Mouse (Mus musculus) T-helper 17 cell (primary cell): ENCODE measurements around the gene Tfap2e.

Experiments
- in situ Hi-C, 2 experiments: fragments of 300-600 bp; cut with MboI, MseI; formaldehyde crosslinking; loops; 1 replicate in 1 of 2; 2 replicates in 1 of 2; pipeline ENCODE4 v1.15.1; 2025; ENCODE audit warnings: high pct_unique_total_duplicates in 2 of 2

The Tfap2e gene

DNA sequence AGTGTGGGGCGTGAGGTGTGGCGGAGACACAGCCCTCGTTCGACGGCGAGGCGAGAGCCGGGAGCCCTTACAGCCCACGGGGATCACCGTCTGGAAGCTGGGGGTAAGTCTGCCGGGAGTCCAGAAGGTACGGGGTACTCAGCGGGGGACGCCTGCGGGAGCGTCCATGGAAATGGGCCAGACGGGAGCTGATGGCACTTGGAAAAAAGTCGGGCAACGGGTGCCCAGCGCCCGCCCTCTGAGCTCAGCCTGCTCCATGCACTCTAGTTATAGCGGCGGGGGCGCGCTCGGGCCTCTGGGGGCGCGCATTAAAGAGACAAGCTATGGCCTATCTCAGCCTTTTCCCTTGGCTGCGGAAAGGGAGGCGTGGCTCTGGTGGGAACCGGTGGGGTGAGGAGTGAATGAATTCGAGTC is at the start of gene Tfap2e:
Gene Tfap2e (minus strand): TSS at position 240 of the 414 bp plus-strand sequence.
- in situ Hi-C loops = loop anchor here in 1 of 2 experiments (25.0 kb wide), 1 partner anchor 124 kb away; the partner anchor contains the start of gene 5730409E04Rik

DNA sequence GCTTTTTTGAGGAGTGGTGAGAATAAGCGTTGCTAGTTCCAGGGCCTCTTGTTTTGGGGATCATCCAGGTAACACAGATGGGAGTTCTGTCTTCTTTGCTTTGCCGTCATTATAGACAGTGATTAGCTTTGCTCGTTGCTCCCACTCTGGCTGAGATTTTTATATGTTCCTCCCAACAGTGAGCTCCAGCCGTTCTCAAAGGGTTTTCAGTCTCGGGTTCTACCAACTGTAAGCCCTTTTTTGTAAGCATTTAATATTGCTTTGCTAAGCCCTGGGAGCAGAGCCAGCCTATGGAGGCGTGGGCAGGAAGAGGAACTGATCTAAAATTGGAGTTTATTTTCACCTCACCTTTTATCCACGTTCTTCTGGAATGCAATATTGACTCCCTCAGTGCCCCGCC is 47.0 kb upstream of the Tfap2e start:
- in situ Hi-C loops = no loop called here

DNA sequence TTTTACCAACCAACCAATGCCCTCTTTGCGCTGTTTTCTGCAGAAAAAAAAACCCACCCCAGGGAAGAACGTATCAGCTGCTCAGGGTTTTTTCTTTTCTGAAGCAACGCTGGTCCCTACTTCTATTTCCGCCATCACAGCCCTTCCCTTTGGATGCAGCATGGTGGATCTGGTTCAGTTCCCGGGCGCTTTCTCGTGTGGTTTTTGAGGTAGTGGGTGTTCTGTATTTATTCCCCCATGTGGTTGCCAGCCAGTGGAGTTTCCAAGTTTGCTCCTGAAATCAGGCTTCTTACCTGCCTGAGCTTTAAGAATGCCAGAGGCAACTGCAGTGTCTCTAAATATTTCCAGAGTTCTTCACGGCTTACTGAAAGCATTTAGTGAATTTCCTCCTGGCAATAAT is 46.5 kb upstream of the Tfap2e start:
- in situ Hi-C loops = no loop called here

DNA sequence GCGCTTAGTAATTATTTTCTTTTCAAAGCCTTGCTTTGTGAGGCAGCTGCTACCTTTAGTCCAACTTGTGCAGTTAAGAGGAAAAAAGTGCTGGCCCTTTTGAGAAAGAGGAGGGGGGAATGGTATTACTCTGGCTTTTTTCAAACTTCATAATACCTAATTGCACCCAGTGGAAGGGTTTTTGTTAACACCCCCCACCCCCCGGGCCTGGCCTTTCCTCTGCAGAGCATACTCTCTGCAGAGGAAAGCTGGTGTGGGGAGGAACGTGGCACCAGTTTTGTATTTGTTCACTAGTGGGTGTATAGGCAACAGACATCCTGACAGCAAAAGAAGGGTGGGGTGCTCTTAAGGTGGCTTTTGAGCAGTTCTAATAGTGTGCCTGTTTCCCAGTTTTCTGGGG is 45.8 kb upstream of the Tfap2e start:
- in situ Hi-C loops = no loop called here

DNA sequence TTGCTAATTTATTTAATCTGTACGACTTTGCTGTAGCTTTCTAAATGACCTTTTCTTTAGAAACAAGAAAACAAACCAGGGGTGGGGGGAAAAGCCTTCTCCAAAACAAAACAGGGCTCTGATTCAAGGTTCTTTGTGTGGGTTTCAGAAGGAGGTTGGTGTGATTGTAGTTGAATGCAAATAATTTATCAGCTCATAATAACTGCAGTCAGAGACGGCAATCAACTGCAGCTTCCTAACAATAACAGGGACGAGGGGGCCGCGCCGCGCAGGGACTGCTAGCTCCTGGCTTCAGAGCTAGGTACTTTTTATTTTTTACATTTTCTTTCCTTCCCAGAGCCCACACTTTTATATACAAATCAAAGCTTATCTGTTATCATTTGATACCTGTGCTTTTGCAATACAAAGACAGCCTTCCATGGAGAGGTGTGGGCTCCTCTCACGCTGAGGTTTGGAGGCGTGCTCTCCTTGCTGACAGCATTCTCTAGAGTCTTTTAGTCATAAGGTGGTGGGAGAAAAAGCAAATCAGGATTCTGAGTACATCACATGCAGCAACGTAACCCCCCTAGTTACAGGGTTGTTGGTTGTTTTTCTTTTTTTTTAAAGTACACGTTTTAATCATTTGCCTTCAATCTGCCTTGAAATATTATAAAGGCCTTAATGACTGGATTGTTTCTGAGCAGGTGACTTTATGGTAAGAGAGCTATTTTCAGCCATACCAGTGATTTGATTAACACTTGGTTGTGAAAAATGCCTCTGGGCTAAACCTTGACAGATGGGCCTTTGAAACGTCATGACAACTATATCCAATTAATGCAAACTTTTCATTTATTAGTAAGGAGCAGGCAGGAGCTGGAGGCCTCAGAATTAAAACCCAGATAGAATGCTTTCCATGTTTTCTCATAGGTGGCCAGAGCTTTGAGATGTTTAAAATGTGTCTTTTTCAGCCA is 44.1 kb upstream of the Tfap2e start:
- in situ Hi-C loops = no loop called here

DNA sequence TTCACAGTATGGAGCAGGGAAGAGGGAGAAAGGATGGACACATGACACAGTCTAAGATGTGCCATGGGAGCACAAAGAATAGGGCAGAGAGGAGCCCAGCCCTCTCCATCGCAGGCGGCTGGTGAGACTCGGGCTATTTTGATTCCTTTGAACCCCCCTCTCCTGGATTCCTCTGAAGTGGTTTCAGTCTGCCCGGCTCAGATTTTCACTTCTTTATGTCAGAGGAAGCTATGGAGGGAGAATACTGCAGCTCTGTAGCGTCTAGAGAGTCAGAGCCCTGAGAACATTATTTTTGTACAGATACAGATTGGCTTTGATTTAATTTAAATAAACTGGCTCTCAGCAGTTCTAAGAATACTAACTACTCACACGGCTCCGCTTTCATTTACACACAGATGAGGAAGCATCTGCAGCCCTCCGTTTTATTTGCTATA is 43.1 kb upstream of the Tfap2e start:
- in situ Hi-C loops = no loop called here

DNA sequence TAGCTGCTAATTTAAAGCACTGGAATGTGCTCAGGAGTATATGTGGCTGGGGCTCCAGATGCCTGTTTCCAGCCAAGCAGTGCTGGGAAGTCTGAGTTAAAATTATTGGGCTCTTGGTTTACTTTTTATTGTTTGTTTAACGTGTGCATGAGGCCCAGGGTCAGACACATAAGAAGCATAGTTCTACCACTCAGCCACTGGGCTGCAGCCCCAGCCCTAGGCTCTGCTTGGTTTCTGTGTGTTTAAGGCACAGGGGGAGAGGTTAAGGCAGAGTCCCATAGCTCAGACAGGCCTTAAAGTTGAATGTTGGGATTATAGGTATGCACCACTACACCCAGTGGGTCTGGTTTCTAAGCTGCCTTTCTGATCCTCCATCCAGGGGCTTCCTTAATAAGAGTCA is 39.1 kb upstream of the Tfap2e start:
- in situ Hi-C loops = no loop called here

DNA sequence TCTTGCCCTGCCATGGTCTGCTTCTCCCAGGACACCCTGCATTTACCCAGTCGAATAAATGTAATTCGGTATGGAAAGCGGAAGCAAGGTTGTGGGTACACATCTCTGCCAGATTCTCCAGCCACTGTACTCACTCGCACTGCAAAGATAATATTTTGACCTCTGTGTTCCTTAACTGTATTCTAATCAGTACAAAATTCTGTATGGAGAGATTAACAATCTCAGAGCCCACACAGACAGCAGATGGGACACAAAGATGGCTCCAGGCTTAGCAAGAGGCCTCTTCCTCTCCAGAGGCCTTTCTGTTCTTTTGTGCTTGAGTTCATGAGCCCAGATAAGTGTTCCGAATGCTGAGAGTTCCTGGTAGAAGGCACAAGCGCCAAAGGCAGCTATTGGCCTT is 37.8 kb upstream of the Tfap2e start:
- in situ Hi-C loops = no loop called here

DNA sequence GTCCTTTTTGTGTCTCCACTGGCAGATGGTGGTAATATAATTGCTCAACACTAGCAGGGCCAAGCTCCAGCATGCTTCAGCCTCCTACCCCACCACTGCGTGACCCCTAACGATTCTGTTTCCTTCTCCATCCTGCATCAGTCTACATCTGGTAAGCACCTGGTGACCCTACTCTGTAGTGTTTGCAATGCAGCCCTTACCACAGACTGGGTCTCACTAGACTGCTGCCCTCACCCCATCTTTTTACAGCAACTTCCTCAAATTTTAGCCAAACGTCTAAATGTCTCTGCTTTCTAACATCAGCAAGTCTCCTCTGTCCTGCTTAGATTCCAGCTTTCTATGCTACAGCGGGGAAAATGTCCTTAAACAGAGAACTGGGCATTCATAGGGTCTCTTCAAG is 34.8 kb upstream of the Tfap2e start:
- in situ Hi-C loops = no loop called here

DNA sequence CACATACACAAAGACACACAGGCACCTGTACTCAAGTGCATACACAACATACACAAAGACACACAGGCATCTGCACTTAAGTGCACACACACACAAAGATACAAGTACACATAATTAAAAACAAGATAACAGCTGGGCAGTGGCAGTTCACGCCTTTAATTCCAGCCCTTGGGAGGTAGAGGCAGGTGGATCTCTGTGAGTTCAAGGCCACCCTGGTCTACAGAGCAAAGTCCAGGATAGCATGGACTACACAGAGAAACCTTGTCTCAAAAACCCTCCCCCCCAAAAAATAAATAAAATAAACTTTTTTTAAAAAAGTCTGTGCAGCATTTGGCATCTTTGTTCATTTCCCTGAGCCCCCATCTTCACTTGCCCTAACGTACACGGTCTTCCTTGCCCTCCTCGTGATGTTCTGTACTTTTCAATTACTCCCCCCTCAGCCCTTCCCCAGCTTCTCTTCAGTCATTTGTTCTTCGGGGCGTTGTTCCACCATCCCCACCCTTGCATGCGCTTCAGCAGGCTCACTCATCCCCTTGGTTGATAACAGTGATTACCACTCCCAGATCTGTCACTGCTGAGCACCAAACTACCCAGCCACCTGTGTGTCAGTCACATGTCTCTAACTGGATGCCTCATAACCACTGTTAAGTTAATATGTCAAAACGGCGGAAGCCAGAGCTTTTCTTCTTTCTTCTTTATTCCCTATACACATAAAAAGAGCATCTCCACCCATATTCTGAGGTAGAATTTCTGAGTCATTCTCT is 33.9 kb upstream of the Tfap2e start:
- in situ Hi-C loops = no loop called here

DNA sequence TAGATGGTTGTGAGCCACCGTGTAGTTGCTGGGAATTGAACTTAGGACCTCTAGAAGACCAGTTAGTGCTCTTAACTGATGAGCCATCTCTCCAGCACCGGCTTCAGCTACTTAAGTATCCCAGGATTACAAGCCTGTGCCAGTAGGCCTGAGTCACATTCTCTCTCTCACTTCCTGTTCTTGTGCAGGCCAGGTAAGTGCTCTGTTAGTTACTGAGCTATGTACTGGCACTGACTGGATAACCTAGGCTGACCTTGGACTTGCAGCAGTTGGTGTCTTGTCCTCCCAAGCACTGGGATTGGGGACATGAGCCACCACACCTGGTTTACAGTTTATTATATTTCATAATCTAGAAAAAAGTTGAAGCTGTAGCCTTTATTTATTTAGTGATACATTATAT is 27.4 kb upstream of the Tfap2e start:
- in situ Hi-C loops = no loop called here

DNA sequence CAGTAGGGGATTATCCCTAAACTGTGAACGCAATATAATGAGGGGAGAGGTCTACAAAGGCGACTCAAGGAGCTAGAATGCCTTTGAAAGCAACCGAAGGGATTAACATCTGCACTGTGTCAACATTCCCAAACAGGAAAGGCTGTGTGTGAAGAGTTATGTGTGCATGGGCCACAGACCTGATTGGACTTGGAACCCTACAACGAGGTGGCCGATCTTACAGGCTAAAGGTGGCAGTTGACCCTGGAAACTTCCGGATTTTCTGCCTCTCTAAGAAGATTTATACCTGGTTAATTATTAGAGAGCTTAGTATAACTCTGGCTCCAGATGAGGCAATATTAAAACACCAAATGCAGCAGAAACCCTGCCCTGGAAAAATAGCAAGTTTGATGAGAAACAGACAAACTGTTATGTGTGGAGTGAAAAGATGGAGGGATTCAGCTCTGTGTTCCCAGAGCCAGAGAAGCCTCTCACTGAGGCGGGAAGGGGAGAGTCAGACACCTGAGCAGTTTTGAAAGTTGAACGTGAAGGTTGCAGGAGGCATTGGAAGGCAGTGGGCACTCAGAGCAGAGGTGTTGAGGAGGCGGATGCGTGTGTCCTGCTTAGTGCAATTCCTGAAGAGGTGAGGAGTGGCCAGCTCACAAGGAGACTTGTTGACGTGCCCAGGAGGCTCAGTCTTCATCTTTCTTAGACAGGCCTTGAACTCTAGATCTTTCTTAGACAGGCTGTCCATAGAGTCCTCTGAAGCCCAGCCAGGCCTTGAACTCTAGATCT is 26.7 kb upstream of the Tfap2e start:
- in situ Hi-C loops = no loop called here

DNA sequence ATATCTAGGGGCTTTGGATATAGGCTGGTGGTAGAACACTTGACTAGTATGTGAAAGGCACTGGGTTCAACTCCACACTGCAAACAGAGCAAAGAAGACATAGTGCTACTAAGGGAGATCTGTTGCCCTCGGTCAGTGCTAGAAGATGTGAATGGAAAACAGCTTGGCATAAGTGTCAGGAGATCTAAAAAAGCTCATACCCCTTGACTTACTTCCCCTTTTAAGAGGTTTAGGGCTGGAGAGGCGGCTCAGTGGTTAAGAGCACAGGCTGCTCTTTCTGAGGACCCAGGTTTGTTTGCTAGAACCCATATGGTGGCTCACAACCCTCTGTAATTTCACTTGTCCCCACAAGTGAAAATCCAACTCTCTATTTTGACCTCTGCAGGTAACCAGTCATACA is 23.4 kb upstream of the Tfap2e start:
- in situ Hi-C loops = no loop called here

DNA sequence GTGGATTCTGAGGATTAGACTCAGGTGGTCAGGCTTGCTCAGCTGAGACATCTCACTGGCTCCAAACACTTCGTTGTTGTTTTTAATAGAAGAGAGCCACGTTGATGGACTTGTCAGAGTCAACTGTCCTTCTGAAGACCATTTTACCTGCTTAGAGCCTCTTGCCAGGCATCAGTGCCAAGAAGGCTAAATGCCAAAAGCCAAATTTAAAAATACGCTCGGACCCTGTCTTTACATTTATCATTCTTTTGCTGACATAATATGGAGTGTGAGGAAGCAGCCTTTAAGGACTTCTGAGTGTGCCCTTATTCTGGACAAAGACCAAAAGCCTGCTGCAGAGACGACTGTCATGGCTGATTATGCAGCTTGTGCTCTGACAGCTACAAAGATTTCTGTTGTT is 22.3 kb upstream of the Tfap2e start:
- in situ Hi-C loops = no loop called here

DNA sequence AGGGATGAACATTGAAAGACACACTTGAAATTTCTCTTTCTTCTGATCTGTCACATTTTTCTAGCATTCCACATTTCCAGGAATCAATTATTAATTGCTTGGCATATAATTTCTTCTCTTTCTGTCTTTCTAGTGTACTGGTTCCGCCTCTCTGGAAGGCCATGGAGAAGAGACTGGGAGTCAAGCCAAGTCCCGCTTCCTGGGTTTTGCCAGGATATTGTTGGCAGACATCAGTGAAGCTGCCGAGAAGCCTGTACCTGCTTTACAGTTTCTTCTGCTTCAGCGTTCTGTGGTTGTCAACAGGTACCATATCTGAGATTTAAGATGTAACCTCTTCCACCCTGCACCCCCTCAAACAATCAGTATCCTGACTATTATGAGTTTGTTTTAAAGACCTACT is 20.7 kb upstream of the Tfap2e start:
- in situ Hi-C loops = no loop called here

DNA sequence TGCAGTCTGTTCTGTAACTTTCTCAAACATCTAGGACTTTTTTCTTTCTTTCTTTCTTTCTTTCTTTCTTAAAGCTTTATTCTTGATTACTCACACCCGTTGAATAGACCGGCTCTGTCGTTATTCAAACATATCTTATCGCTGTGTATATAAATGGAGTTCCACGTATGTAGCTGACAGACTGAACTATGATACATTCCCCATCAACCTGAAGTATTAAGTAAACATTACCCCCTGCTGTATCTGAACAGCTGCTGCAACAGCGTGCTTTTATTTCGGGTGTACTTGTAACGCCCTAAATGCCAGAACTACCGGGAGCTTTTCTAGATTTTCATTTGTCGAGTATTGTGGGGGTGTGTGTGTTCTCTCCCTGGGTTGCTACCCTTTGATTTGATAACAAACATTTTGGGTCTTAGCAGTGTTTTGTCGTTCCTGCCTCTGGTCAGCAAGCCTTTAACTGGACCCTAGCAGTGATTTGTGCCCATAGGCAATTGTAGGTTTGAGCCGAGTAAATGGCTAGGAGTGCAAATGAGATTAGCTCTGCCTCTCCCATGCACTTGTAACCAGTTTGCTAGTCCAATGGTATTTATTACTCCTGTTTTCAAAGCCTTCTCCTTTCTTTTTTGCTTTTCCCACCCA is 18.8 kb upstream of the Tfap2e start:
- in situ Hi-C loops = loop anchor here in 1 of 2 experiments (5.0 kb wide), 1 partner anchor 198 kb away; the partner anchor contains the start of gene Clspn

DNA sequence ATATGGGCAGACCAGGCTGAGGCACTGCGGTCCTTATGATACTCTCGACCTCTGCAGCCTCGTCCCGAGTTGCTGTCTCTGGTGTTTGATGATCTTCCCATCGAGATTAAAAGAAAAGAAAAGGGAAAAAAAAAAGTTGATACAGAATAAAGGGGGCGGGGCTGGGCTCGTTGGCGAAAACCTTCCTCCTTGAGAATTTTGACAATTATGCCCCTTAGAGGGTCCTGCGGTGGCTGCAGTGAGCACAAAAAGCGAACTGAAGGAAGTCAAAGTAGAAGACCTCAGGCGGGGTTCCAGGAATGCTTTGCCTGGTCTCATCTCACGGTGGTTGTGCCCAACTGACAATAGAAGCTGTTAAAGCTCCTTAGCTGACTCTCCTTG is 18.2 kb upstream of the Tfap2e start:
- in situ Hi-C loops = loop anchor here in 1 of 2 experiments (5.0 kb wide), 1 partner anchor 197 kb away; the partner anchor contains the start of gene Clspn

DNA sequence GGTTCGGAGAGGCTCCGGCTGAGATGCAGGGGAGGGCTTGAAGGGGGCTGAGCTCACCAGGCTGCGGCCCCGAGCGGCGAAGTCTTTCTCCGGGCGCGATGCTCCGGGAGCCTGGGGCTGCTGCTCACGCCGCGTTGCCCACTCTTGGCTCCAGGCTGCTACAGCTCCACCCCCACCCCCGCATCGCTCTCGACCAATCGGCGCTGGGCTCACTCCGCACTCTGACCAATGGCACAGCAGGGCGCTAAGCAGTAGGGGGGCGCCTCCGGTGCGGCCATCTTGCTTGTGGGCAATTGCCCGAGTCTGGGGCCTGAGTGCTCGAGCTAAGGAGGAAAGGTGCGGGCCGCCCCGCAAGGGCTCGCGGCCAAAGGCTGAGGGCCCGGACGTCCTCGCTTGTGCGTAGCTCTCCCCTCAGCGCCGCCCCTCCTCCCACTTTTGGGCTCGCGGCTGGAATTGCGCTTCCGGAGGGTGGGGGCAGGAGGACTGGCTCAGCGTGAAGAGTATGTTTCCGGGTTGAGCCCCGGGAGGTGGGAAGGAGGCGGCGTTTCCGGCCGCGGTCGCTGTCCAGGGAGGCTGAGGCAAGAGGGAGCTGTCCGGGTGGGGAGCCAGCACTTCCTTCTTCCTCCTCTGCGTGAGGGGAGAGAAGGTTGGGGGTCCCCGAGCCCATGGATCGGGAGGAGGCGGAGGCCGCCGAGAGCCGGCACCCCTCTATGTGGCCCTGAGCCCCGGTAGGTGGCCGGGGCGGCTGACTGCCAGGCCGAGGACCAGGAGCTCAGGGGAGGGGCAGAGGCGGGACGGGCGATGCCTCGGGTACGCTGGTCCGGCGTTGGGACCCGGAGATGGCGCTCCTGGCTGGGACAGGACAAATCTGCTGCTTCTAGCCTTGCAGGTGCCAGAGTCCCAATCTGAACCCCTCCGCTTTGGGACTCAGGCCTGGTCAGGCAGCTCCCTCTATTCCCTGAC is 17.5 kb upstream of the Tfap2e start, which contains the start of the genes Ncdn and AU040320:
Gene Ncdn (minus strand): TSS at position 171 of the 963 bp plus-strand sequence.
Gene AU040320 (plus strand): TSS at position 277 of the 963 bp plus-strand sequence.
- in situ Hi-C loops = loop anchor here in 1 of 2 experiments (5.0 kb wide), 1 partner anchor 196 kb away; the partner anchor contains the start of gene Clspn

DNA sequence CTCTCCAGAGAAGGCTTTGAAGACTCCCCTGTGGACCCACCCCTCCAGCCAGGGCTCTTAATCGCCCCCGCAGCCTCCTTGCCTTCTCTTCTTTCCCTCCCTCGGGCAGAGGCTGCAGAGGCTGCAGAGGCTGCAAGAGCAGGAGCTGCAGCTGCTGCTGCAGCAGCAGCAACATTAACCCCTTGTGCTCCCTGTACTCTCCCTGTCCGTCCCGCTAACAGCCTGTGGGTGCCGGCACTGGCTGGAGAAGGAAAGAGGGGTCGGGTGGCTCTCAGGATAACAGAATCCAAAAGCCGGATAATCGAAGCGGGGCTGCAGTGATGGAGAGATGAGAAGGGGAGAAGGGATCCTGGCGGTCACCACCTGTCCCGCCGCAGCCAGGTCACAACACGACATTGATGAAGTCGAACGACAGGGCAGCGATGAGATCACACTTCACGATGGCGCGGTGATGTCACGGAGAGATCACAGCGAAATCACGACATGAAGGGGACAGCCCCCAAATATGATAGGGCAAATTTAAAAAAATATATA is 16.6 kb upstream of the Tfap2e start:
- in situ Hi-C loops = loop anchor here in 1 of 2 experiments (5.0 kb wide), 1 partner anchor 195 kb away; the partner anchor contains the start of gene Clspn
